Mouse (Mus musculus): ENCODE measurements around the gene Gm17409.

DNA sequence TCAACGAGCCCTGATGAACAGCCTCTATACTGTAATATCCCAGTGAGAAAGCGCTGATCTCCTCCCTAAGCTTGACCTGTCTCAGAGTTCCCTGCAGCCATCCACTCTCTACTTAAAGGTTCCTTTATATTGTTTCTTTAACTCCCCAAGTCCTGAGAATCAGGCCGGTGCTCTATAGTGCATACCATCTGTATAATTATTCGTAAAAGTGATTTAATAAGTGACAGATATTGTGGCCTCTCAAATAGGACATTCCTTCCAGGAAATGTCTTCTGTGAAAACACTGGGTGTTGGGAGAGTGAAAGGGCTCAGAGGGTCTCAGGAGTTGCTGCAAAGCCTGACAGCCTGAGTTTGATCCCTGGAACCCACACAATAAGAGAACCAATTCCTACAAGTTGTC lies 8.2 kb downstream of the Gm17409 start:
- TF ChIP-seq CTCF (IDR thresholded peaks at IDR 0.05; ENCODE audit: low read depth) (no peak), EP300 (IDR thresholded peaks at IDR 0.05; ENCODE audit: low read depth) (no peak)
